Mouse (Mus musculus): ENCODE results near the gene Agxt.

Agxt gene

DNA sequence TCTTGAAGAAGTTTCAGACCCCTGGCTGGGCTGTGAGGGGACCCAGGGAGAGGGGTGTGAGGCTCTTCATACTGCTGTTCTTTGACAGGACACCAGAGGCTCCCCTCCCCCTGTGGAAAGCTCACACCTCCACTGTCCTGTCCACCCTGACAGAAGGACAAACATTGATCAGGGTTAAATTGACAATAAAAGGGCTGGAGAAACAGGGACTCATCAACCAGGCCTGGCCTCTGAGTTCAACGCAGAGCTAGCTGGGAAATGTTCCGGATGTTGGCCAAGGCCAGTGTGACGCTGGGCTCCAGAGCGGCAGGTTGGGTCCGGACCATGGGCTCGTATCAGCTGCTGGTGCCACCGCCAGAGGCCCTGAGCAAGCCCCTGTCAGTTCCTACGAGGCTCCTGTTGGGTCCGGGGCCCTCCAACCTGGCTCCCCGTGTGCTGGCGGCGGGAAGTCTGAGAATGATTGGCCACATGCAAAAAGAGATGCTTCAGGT, at the start of gene Agxt:
TSS of gene Agxt (plus strand) at position 205 of the 491 bp plus-strand sequence.
- no peak for DNase-seq (ENCODE audit: low read depth)

DNA sequence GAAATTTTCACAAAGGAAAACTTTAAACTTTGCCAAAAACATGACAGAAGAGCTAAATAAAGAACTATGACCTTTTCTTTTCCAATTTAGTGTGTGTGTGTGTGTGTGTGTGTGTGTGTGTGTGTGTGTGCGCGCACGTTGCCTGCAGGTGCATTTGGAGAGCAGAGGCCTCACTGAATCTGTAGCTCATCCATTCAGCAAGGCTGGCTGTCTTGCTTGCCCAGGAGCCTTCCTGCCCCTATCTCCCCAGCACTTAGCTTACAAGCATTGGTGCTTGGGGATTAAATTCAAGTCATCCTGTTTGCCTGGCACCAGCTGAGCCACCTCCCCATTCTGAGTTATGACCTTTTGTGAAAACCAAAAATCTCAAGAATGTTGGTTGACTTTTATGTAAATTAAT, 42.5 kb upstream of the Agxt start:
- no peak for DNase-seq (ENCODE audit: low read depth)

DNA sequence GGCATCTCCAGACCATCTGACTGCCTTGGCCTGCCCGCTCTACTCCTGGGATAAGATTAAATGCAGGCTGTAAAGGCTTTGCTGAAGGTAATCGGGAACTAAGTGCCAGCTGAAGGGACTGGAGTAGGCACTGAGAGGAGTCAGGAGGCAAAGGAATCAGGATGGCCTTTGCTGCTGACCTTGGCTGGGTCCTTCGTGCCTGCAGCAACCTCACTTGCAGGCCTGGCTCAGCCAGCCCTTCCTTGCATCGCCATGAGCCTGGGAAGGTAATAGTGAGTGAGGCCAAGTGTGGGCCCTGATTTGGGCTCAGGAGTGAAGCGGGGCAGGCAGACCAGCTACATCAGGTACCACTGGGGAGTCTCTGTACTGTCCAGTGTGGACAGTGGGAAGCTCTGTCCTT, 36.1 kb upstream of the Agxt start:
- DNase-seq (ENCODE audit: low read depth), result no peak

DNA sequence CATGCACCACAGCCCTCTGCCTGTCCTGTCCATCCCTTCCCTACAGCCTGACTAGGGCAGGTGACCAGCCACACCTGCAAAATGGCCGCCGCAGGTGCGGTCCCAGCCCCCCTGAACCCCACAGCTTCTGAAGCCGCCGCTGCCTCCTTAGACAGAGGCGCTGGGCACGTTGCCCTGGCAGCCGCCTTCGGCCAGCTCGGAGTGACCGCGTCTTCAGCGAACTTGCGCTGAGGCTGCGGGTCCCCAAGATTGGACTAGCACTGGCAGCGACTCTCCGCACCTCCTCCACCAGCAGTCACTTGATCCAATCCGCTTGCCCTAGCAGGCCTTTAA, 34.8 kb upstream of the Agxt start:
- DNase-seq (ENCODE audit: low read depth), result no peak

DNA sequence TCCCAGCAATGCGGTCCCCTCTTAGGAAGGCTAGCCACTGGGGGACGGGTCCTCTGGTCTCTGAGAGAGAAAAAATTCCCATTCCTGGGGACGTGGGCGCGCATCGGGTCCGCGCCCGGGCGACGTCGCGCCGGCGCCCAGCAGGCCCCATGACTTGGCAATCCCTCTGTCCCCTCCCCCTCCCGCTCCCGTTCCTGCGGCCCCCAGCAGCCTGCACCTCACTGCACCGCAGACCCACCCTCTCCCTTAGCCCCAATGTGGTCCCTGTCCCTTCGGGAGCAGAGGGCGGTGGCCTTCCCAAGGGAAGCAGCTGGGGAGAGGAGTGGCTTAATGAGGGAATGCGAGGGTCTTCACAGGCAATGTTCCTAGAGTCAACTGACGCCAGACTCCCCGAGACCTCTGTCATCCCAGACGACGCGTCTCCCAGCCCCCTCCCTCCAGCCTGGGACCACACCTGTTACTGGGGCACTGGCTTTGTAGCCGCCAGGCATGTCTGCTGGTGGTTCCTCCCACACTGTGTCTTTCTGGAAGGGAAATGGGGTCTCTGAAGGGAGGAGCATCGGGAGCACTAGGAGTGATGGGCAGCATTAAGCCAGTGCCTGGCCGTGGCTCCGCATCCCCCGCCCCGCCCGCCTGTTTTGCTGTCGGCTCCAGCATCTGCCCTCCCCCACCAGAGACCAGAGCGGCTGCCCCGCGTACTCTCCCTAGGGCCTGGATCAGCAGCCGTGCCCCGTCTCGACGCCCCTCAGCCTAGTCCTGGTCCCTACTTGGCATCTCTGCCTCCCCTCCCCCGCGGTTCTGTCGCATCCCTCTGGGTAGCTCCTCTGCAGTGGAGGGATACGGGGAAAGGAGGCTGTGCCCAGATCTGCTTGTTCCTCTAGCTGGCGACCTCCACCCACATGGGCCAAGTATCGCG, 34.2 kb upstream of the Agxt start:
- DNase-seq (ENCODE audit: low read depth), result no peak

DNA sequence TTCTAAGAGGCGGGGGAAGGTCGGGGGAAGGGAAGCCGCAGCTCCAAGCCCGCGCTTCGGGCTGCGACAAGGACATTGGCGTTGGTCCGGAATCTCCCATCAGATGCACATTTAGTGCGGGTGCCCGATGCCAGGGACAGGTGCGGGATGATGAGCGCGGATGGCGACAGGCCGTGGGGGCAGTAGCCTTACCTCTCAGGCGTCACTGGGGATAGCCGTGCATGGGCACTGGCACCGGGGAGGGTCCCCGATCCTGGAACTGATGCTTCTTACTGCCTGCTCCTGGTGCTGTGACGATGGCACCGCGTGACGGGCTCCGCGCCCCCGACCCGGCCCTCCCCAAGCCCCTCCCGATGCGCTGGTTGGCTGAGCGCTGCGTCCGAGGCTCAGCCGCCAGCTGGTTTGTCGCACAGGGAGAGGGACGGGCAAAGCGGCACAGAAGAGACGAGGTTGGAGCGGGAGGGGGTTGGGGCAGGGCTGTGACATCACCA, 33.4 kb upstream of the Agxt start, which contains the start of gene Kif1a:
TSS of gene Kif1a (minus strand) at position 381 of the 491 bp plus-strand sequence.
- DNase-seq (ENCODE audit: low read depth), result no peak

DNA sequence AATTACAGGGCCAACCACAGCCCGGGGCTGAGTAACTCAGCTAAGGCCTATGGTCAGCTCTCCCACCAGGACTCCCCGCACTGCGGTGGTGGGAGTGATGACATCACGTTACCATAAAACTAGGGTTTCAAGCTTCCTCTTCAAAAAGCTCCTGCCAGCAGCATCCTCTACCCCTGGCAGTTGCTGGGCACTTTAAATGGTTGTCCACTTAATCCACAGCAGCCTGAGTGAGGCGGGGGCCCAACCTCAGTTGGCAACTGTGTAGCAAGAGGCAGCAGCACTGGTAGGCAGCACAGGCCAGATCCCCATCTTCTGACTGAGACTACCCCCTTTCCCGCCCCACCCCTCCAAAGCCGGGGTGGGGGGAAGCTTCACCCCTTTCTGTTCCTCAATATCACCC, 32.3 kb upstream of the Agxt start:
- no peak for DNase-seq (ENCODE audit: low read depth)

DNA sequence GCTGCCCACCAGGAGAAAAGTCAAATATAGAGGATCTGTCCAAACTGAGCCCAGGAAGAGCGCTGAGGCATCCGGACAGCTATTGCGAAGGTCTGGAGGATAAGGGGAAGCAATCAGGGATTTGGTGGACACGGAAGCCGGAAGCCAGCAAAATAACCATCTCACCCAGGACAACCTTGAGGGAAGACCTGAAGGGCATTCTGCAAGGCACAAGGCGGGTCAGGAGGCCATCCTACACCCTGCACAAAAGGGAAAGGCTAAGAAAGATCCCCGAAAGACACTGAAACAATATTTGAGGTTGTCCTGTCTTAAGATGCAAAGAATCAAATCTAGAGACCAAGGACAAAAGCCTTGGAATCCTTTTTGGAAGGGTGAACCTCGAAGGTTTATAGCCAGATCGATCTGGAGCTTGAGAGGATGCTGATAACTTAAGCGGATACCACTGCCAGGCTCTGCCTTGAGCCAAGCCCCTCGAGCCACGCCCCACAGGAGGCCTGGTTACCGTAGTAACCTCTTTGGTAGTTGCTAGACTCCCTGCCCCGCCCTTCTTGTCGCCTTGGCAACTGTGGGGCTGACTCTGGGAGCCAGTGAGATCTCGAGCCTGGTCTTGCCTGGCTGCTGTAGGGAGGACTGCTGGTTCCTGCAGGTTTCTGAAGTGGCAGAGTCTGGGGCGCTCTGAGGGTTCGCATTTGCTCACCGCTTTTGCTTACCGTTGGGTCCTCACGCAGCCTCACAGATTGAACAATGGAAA, 20.2 kb upstream of the Agxt start:
- peak; percentile 12 for DNase-seq (ENCODE audit: low read depth)

DNA sequence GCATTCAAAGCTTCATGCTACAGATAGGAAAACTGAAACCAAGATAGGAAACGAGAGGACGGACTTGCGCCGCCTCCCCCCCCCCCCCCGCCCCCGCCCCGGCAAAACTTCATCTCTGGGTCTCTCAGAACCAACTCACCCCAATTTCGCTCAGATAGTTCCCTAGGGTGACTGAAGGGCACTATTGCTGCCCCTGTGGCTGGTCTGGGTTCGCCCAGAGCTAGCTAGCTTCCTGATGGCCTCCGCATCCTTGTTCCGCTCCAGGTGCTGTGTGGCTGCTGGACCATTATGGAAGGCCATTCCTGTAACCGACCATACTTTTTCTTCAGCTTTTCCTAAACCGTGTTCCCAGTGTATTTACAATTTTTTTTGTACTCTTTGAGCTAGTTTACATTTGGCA, 19.6 kb upstream of the Agxt start:
- DNase-seq (ENCODE audit: low read depth), result no peak

DNA sequence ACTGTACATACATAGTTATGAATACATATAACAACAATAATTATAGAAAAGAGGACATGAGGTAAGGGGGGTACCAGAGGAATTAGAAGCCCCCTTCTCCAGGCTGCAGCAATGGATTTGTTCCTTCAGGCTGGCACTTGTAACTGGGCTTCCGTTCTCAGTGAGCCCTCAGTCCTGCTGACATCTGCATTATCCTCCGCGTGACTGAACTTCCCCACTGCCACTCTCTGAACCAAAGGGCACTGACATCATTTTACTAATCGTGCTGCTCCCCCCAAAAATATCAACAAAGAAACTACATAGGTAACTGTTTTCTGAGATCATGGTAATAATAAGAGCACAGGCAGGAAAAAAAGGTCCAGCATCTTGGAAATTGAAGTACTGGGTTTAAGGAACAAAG, 16.2 kb upstream of the Agxt start:
- no peak for DNase-seq (ENCODE audit: low read depth)

DNA sequence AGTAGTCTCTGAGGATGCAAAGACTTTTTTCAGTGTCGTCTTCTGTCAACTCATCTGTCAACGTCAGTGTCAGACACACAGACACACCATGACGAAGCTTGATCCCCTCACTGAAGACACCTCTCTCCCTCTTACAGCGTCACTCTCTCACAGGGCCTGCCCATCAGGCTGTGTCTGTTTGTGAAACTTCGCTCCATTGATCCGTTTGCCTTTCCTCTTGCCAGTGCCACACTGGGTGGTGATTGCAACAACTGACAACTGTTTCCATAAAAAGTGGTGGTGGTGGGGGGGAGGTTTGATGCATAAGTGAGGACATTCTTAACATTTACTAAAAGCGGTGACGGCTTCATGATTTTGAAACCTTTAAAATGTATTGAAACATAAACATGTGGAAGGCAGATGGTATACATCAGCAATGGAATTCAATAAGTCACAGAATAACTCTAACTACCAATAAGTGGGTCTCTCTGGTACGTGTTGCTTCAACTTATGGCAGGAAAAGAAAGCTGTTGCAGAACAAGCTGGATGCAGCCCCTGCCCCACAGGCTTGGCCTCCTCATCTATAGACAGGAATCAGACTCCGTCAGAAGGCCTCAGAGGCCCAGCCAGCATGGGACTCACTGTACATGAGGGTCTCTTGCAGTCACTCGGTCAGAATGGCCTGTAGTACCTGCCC, 11.7 kb upstream of the Agxt start:
- DNase-seq (ENCODE audit: low read depth), result no peak

DNA sequence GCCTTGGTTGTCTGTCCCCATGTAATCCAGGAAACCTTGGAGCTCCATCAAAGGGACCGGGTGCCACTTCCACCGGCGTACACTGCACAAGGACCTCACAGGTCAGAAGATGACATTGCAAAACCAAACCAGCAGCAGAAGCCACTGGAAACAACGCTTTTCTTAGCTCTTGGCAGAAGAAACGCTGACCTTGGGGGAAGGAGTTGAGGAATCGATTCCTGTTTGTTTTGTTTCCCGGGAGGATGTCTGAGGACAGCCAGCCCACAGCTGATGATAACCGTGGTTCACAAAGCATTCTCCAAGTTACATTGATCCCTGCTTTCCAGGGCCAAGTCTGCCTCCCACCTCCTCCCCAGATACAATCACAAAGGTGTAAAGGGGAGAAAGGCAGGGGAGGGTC, 11.0 kb upstream of the Agxt start:
- peak; percentile 4 for DNase-seq (ENCODE audit: low read depth)

DNA sequence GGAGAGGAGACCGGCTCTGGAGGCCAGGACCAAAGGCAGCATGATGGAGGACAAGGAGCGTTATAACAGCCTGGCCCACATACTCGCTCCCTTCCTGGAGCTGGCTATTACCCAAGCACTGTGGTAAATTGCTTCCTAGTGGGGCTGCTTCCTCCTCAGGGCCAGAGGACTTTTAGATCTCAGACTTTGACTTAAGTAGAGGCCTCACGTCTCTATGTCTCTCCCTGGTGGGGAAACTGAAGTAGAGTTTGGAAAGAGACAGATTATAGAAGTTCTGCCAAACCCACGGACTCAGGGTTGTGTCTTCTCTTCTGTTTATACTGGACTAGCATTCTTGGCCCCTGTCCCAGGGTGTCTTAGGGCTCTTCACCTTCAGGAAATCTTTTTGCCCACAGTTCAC, 9.8 kb upstream of the Agxt start:
- peak; percentile 78 for DNase-seq (ENCODE audit: low read depth)

DNA sequence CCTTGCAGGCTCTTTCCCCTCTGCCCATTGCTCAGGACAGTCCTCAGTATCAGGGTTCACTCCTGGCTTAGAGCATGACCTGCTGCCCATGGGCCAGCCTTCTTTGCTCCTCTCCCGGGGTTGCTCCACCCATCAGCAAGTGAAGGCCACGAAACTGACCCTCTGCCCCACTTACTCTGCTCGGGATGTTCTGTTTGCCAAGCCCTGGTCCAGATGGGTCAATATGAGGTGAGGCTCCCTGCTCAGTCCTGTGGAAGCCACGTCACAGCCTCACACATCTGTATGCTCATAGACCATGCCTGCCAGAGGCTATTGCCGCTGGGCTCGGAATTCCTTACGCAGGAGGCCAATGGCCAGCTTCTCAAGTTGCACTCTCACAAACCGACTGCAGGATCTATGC, 6.8 kb upstream of the Agxt start:
- no peak for DNase-seq (ENCODE audit: low read depth)

DNA sequence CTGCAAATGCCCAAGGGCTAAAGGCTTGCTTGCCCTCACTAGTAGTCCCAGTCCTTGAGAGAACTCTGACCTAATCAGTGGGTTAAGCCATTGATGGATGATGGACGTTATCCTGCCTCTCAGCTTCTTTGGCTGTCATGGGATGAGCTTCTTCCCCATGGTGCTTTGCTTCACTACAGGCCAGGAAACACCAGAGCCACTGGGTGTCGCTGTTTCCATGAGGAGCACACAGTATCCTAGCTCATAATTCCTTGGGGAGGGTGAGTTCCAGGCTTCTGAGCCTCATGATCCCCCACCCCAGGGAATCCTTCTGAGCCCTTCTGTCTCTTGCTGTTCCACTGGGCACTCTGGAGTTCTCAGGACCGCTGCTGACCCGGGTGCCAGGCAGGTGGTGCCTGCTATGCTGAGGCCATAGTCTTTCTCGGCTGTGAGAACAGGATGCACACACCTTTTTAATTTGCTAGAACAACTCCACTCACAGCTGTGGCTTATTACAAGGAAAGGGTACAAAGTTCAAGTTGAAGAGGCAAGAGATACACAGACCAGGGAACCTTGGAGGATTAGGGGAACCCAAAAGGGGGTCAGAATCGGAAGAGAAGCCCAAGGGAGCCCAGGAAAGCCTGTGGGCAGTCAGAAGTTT, 6.2 kb upstream of the Agxt start:
- DNase-seq (ENCODE audit: low read depth), result peak; percentile 26

DNA sequence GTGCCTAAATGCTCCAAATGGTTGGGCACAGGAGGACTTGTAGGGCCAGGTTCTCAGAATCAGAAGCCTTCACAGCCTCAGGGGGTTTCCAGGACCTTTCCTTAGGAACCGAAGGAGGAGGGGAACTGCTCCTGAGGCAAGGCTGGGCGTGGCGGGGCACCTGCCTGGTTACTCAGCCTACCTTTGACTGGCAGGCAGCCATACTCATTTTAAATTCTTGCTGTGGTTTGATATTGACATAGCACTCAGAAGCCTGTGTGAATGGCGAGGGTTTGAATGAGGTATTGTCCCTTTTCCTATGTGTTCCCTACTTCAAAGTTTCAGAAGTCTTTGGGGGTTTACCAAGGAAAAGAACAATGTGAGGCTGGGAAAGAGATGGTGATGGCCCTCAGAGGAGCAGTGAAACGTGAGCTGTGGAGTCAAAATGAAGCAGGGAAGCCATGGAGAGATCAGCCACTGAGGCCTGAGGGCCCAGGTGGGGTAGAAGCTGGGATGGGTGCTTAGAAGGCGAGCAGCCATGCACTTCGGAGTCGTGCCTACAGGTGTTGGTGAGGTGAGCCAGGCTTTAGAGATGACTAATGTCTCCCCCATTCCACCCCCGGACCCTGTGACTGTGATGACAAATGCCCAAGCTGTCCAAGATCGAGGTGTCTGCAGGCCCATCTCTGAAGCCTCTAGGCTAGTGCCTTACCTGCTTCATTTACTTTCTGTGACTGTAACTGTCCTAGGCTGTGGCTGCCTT, 4.6 kb upstream of the Agxt start:
- DNase-seq (ENCODE audit: low read depth), result no peak

DNA sequence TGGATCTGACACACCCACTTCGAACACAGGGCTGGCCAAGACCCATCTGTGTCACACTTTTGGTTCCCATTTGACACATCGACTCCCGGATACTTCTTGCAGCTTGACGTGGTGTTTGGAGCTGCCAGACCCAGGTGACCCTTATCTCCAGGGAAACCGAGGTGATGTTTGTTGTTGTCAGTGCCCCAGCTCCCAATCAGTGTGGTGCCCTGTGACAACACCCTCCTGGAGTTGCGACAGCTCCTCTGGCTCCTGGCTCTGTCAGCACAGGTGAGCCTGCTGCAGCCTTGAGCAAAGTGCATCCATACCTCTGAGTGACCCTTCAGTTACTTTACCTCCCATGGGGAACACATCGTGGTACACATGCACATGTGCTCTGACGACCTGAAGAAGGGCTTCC, 2.4 kb upstream of the Agxt start:
- no peak for DNase-seq (ENCODE audit: low read depth)

DNA sequence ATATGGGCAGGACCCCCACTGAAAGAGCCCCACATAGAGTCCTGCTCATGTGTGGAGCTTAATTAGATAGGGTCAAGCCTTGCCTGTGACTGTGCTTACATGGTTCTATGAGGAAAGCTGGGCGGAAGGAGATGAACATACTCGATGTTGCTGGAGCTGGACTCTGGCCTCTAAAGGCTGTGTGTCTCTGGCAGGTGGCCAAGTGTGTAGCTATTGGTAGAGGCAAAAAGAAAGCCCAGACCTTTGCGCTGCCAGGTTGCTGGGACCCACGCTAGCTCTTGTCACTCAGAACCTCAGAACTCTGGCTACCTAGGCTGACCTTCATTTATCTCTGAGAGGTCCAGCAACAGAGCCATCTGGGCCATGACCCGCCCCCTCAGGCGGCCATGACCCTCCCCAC, 3.5 kb downstream of the Agxt start:
- no peak for DNase-seq (ENCODE audit: low read depth)

DNA sequence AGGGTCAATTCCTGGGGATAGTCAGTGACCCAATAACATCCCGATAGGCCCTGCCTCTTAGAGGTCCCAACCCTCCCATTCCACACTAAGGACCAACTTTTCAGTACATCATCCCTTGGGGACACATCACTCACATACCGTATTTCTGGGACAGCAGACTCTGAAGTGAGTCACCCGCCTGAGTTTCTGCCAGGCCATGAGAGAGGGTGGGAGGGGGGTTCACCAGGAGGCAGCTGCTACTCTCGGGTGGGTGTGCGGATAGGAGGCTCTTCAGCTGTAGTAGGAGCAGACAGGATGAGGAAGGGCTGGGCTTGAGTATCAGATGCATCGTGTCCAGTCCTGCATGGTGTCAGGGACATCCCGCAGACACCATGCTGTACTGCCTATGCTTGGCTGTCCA, 4.7 kb downstream of the Agxt start:
- DNase-seq (ENCODE audit: low read depth), result no peak

DNA sequence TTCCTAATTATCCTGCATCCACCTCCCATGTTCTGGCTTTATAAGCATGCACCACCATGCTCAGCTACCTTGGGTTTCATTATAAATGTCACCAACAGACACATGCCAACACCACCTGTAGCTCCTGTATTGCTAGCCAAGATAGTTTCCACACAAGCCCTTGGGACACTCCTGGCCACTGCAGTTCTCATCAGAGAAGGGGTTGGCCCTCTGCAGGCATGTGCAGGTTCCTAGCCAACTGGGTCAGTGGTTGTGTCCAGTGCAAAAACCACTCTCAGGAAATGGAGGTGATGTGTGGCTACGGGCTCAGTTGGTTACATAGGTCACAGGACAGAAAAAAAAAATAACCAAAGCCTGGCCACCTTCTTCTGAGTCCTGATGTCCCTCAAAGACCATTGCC, 7.8 kb downstream of the Agxt start:
- no peak for DNase-seq (ENCODE audit: low read depth)

DNA sequence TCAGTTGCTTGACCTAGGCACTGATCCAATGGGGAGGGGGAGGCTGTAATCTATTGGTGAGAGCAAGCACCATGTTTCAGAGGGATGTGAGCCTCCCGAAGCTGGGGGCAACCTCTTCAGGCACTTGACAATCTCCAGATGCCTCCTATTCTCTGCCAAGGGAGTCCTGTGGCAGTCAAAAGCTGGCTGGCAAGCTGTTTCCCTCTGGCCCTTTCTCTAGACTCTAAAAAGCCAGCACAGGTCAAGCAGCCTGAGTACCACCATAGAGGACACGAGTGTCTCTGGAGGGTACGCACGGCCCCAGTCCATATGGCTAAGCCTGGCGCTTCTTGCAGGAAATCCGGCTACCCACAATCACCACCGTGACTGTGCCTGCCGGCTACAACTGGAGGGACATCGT, 9.1 kb downstream of the Agxt start:
- no peak for DNase-seq (ENCODE audit: low read depth)

Data from 416B (cell line).